Mouse (Mus musculus) right cerebral cortex, adult 2 months (tissue): ENCODE measurements at regions not wholly inside any gene's neighbourhood (a gene's known extent, or its start where the extent isn't known, plus 50 kb on each side); places are given as distances from the start of the nearest gene placed in this dataset.

Experiments
- DNase-seq, 2 experiments: peaks; one replicate each; pipeline ENCODE4 v3.0.0; 2021 to 2022; ENCODE audit warnings: low spot score in 2 of 2

GRCm38 (mm10) chr12:109662179-109662578, 62.0 kb upstream of the Rtl1 start:
- DNase-seq, result no peak

GRCm38 (mm10) chr12:109674766-109675165, 74.6 kb upstream of the Rtl1 start:
- no peak for DNase-seq

GRCm38 (mm10) chr12:109694046-109694445, 93.9 kb upstream of the Rtl1 start:
- no peak for DNase-seq

GRCm38 (mm10) chr12:109694801-109695430, 94.8 kb upstream of the Rtl1 start:
- DNase-seq, result no peak

- no peak for DNase-seq
Observed at GRCm38 (mm10) chr12:109706820-109707219, 106.7 kb upstream of the Rtl1 start.

- DNase-seq, result no peak
Observed at GRCm38 (mm10) chr12:109709661-109710060, 109.5 kb upstream of the Rtl1 start.

GRCm38 (mm10) chr12:109711392-109711791, 111.3 kb upstream of the Rtl1 start:
- no peak for DNase-seq

- DNase-seq, result no peak
Observed at GRCm38 (mm10) chr12:109711946-109712345, 111.8 kb upstream of the Rtl1 start.

GRCm38 (mm10) chr12:109712386-109712785, 112.3 kb upstream of the Rtl1 start:
- no peak for DNase-seq

GRCm38 (mm10) chr12:109713041-109713440, 112.9 kb upstream of the Rtl1 start:
- DNase-seq, result no peak

GRCm38 (mm10) chr12:109714061-109714460, 113.9 kb upstream of the Rtl1 start:
- no peak for DNase-seq

- DNase-seq, result no peak
Observed at GRCm38 (mm10) chr12:109716991-109717390, 116.9 kb upstream of the Rtl1 start.

GRCm38 (mm10) chr12:109718036-109718435, 117.9 kb upstream of the Rtl1 start:
- no peak for DNase-seq

- no peak for DNase-seq
Observed at GRCm38 (mm10) chr12:109738201-109738600, 138.1 kb upstream of the Rtl1 start.

- no peak for DNase-seq
Observed at GRCm38 (mm10) chr12:109738911-109739310, 138.8 kb upstream of the Rtl1 start.

- DNase-seq, result no peak
Observed at GRCm38 (mm10) chr12:109742486-109742885, 142.4 kb upstream of the Rtl1 start.

- DNase-seq, result no peak
Observed at GRCm38 (mm10) chr12:109743036-109743650, 143.0 kb upstream of the Rtl1 start.

- DNase-seq, result no peak
Observed at GRCm38 (mm10) chr12:109744186-109744585, 144.1 kb upstream of the Rtl1 start.

- DNase-seq, result no peak
Observed at GRCm38 (mm10) chr12:109745731-109746484, 145.8 kb upstream of the Rtl1 start.

GRCm38 (mm10) chr12:109747201-109747600, 147.1 kb upstream of the Rtl1 start:
- DNase-seq, result peak in 1 of 2 experiments; percentile 2

- DNase-seq, result peak in 1 of 2 experiments; percentile 6
Observed at GRCm38 (mm10) chr12:109747776-109748175, 147.6 kb upstream of the Rtl1 start.

- DNase-seq, result peak; percentile 55 to 59
Observed at GRCm38 (mm10) chr12:109748326-109749059, 148.4 kb upstream of the Rtl1 start.
